Comparison of ENCODE assay signal across 9 mouse cellular contexts in the genomic region with DNA sequence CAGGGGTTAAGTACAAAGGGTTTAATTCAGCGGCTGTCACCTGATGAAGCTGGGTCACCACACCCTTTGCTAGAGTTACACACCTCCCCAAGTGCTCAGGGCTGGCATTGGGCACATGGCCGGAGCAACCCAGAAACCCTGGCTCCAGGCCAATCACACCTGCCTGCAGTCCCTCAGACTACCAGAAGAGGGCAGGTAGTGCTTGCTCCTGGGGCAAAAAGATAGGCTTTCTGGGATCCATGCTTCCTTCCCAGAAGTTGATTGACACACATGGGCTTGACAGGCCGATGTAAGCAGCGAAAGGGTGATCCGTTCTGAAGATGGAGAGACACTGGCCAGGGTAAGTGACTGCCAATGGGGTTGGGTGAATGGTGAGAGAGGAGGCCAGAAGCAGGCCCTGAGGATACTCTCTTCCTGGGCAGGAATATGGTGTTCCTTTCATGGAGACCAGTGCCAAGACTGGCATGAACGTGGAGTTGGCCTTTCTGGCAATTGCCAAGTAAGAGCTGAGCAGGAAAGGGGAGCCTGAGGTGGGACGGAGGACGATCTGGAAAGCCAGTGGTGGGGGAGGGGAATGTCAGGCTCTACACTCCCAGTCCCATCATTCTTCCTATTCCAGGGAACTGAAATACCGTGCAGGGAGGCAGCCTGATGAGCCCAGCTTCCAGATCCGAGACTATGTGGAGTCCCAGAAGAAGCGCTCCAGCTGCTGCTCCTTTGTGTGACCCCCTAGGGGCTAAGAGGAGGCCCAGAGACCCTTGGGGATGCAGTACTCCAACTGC. TPM values are rescaled to one million over a fixed set of nuclear protein-coding genes. Genes with fewer than 3 reads are reported as not detected.
DNase-seq lines count a peak whose midpoint lies in the region; ATAC-seq and TF ChIP-seq lines count a peak whose summit lies in the region.
"Had no signal": no experiment of that assay in that cellular context is flagged by ENCODE, and none has a peak within 500 bp of the region (broad histone marks: within the 10 kb centered on the region; RNA-seq: fewer than 3 reads in every experiment).

No protein-coding gene starts in this region.

- no peak overlapping the region for H3K4me2 ChIP-seq in forebrain, embryonic 11.5 days (ENCODE audit: low read depth, low read length, severe bottlenecking)
- no peak overlapping the region for H3K4me2 ChIP-seq in forebrain, embryonic 15.5 days (replicated peaks)
- H3K4me2 ChIP-seq in embryonic facial prominence, embryonic 11.5 days (ENCODE audit: low read depth, low read length): no peak overlapping the region
- H3K4me2 ChIP-seq: neural tube, embryonic 12.5 days had no signal

- H3K9me3 ChIP-seq in forebrain, embryonic 11.5 days (ENCODE audit: control insufficient read depth, low read length): no peaks in the 10 kb centered on the region
- no peaks in the 10 kb centered on the region for H3K9me3 ChIP-seq in forebrain, embryonic 15.5 days
- H3K9me3 ChIP-seq in embryonic facial prominence, embryonic 11.5 days (replicated peaks; ENCODE audit: control insufficient read depth, low read length): no peaks in the 10 kb centered on the region
- H3K9me3 ChIP-seq: neural tube, embryonic 12.5 days had no signal

- peak; percentile 78 for DNase-seq in forebrain, embryonic 11.5 days (ENCODE audit: low spot score)
- peak; percentile 72 for DNase-seq in 416B (ENCODE audit: low read depth)
- peak; percentile 92 for DNase-seq in adrenal gland, postnatal 14 days
- DNase-seq in embryonic facial prominence, embryonic 11.5 days (ENCODE audit: low spot score): peak; percentile 59
- peak; percentile 91 for DNase-seq in kidney, postnatal 14 days
- peak; percentile 88 for DNase-seq in lung, postnatal 14 days
- peak; percentile 80 for DNase-seq in thymus, adult 2 months

- no peak overlapping the region for H3K4me3 ChIP-seq in forebrain, embryonic 11.5 days (ENCODE audit: low read depth, low read length)
- H3K4me3 ChIP-seq in forebrain, embryonic 15.5 days: no peak overlapping the region
- no peak overlapping the region for H3K4me3 ChIP-seq in embryonic facial prominence, embryonic 11.5 days (ENCODE audit: low read depth, low read length)
- H3K4me3 ChIP-seq in thymus, adult 2 months (ENCODE audit: control insufficient read depth, insufficient read depth, low read length): no peak overlapping the region
- H3K4me3 ChIP-seq: neural tube, embryonic 12.5 days had no signal

- peaks cover 7% of the 10 kb centered on the region for H3K4me1 ChIP-seq in forebrain, embryonic 11.5 days (replicated peaks; ENCODE audit: control insufficient read depth, insufficient read depth, low read length)
- H3K4me1 ChIP-seq in forebrain, embryonic 15.5 days: peaks cover 30% of the 10 kb centered on the region
- H3K4me1 ChIP-seq in embryonic facial prominence, embryonic 11.5 days (ENCODE audit: control insufficient read depth, insufficient read depth, low read length): no peaks in the 10 kb centered on the region
- peaks cover 64% of the 10 kb centered on the region for H3K4me1 ChIP-seq in thymus, adult 2 months (replicated peaks; ENCODE audit: control insufficient read depth, insufficient read depth, low read length)

- H3K9ac ChIP-seq in forebrain, embryonic 11.5 days (ENCODE audit: low read length): no peak overlapping the region
- no peak overlapping the region for H3K9ac ChIP-seq in forebrain, embryonic 15.5 days (replicated peaks)
- H3K9ac ChIP-seq in embryonic facial prominence, embryonic 11.5 days (replicated peaks; ENCODE audit: low read length): no peak overlapping the region
- H3K9ac ChIP-seq: neural tube, embryonic 12.5 days had no signal

- peaks cover 16% of the 10 kb centered on the region for H3K27me3 ChIP-seq in forebrain, embryonic 11.5 days (ENCODE audit: control insufficient read depth, insufficient read depth, low read length)
- H3K27me3 ChIP-seq in forebrain, embryonic 15.5 days: peaks cover 34% of the 10 kb centered on the region; the same call in 1 of the 2 replicates
- peaks cover 23% of the 10 kb centered on the region for H3K27me3 ChIP-seq in embryonic facial prominence, embryonic 11.5 days (ENCODE audit: control insufficient read depth, insufficient read depth, low read length)
- H3K27me3 ChIP-seq in thymus, adult 2 months (ENCODE audit: control insufficient read depth, insufficient read depth, low read length): no peaks in the 10 kb centered on the region

- peak; percentile 77 for TF ChIP-seq CTCF in thymus, adult 2 months (IDR thresholded peaks at IDR 0.05; ENCODE audit: borderline replicate concordance, control insufficient read depth, extremely low read depth, insufficient read depth, low read length, poor library complexity)

- no peak overlapping the region for H3K27ac ChIP-seq in forebrain, embryonic 11.5 days (ENCODE audit: low read depth, low read length)
- H3K27ac ChIP-seq in forebrain, embryonic 15.5 days (replicated peaks): no peak overlapping the region
- H3K27ac ChIP-seq in embryonic facial prominence, embryonic 11.5 days (replicated peaks; ENCODE audit: low read depth, low read length): no peak overlapping the region
- H3K27ac ChIP-seq in thymus, adult 2 months (ENCODE audit: control insufficient read depth, insufficient read depth, low read length): no peak overlapping the region
- H3K27ac ChIP-seq: neural tube, embryonic 12.5 days had no signal

- no peak for TF ChIP-seq POLR2A in thymus, adult 2 months (IDR thresholded peaks at IDR 0.05; ENCODE audit: control insufficient read depth, extremely low read depth, insufficient read depth, low read length, poor library complexity)

- WGBS in forebrain, embryonic 11.5 days: 55% methylated on average over 11 of the region's 11 CpGs
- WGBS in forebrain, embryonic 15.5 days: 51% methylated on average over 11 of the region's 11 CpGs
- 58% methylated on average over 11 of the region's 11 CpGs for WGBS in embryonic facial prominence, embryonic 11.5 days
- 84% methylated on average over 11 of the region's 11 CpGs for WGBS in thymus, adult 2 months

- no peaks in the 10 kb centered on the region for H3K36me3 ChIP-seq in forebrain, embryonic 11.5 days (ENCODE audit: control insufficient read depth, insufficient read depth, low read length)
- H3K36me3 ChIP-seq in forebrain, embryonic 15.5 days: no peaks in the 10 kb centered on the region
- H3K36me3 ChIP-seq in embryonic facial prominence, embryonic 11.5 days (replicated peaks; ENCODE audit: control insufficient read depth, insufficient read depth, low read depth, low read length): no peaks in the 10 kb centered on the region
- H3K36me3 ChIP-seq in thymus, adult 2 months (ENCODE audit: control insufficient read depth, insufficient read depth, low read length): no peaks in the 10 kb centered on the region
- H3K36me3 ChIP-seq: neural tube, embryonic 12.5 days had no signal

- no peak for ATAC-seq in forebrain, embryonic 11.5 days (replicated peaks; ENCODE audit: low FRiP score)
- ATAC-seq in forebrain, embryonic 15.5 days (replicated peaks): no peak
- ATAC-seq in embryonic facial prominence, embryonic 11.5 days (replicated peaks; ENCODE audit: insufficient number of reproducible peaks, low FRiP score, low TSS enrichment, low read depth): no peak

RNA-seq across cellular contexts. Expression of a gene that starts 2.9 kb away (rescaled TPM):
- polyA plus RNA-seq in forebrain, embryonic 11.5 days (2014; fragmentation: Nextera tagmentation; extraction: Ambion mirVana): 34.3 and 35.2 TPM in 2 replicates
- polyA plus RNA-seq in forebrain, embryonic 15.5 days (2015; fragmentation: Nextera tagmentation; extraction: Ambion mirVana): 45.8 and 50.5 TPM in 2 replicates
- total RNA-seq in adrenal gland, postnatal 14 days (2021): 23.0 and 24.3 TPM in 2 replicates
- polyA plus RNA-seq in embryonic facial prominence, embryonic 11.5 days (2014; fragmentation: Nextera tagmentation; extraction: Ambion mirVana): 31.3 and 36.0 TPM in 2 replicates
- polyA plus RNA-seq in thymus, adult 2 months (2012; rRNA removed): 202 and 207 TPM in 2 replicates

RNA-seq across cellular contexts. Expression of a gene that starts 26.4 kb away (rescaled TPM):
- not detected in 2 replicates for polyA plus RNA-seq in forebrain, embryonic 11.5 days (2014; fragmentation: Nextera tagmentation; extraction: Ambion mirVana)
- 0.10 TPM in 1 of 2 replicates, not detected in the other for polyA plus RNA-seq in forebrain, embryonic 15.5 days (2015; fragmentation: Nextera tagmentation; extraction: Ambion mirVana)
- total RNA-seq in adrenal gland, postnatal 14 days (2021): 0.52 and 1.4 TPM in 2 replicates
- polyA plus RNA-seq in embryonic facial prominence, embryonic 11.5 days (2014; fragmentation: Nextera tagmentation; extraction: Ambion mirVana): not detected in 2 replicates
- polyA plus RNA-seq in thymus, adult 2 months (2012; rRNA removed): 8.4 and 10.4 TPM in 2 replicates
- polyA plus RNA-seq: neural tube, embryonic 12.5 days had no signal

RNA-seq across cellular contexts. Expression of a gene that starts 27.1 kb away (rescaled TPM):
- polyA plus RNA-seq in forebrain, embryonic 11.5 days (2014; fragmentation: Nextera tagmentation; extraction: Ambion mirVana): 8.8 and 9.2 TPM in 2 replicates
- 10.8 and 12.4 TPM in 2 replicates for polyA plus RNA-seq in forebrain, embryonic 15.5 days (2015; fragmentation: Nextera tagmentation; extraction: Ambion mirVana)
- total RNA-seq in adrenal gland, postnatal 14 days (2021): 9.0 and 15.7 TPM in 2 replicates
- polyA plus RNA-seq in embryonic facial prominence, embryonic 11.5 days (2014; fragmentation: Nextera tagmentation; extraction: Ambion mirVana): 6.9 and 7.7 TPM in 2 replicates
- 24.1 and 26.8 TPM in 2 replicates for polyA plus RNA-seq in thymus, adult 2 months (2012; rRNA removed)

RNA-seq across cellular contexts. Expression of a gene that starts 27.5 kb away (rescaled TPM):
- polyA plus RNA-seq in forebrain, embryonic 11.5 days (2014; fragmentation: Nextera tagmentation; extraction: Ambion mirVana): 13.8 and 16.0 TPM in 2 replicates
- 19.0 and 24.1 TPM in 2 replicates for polyA plus RNA-seq in forebrain, embryonic 15.5 days (2015; fragmentation: Nextera tagmentation; extraction: Ambion mirVana)
- total RNA-seq in adrenal gland, postnatal 14 days (2021): 26.4 and 30.6 TPM in 2 replicates
- 15.5 and 19.5 TPM in 2 replicates for polyA plus RNA-seq in embryonic facial prominence, embryonic 11.5 days (2014; fragmentation: Nextera tagmentation; extraction: Ambion mirVana)
- 9.8 and 11.8 TPM in 2 replicates for polyA plus RNA-seq in thymus, adult 2 months (2012; rRNA removed)
